20 mouse cellular contexts compared by ENCODE assay signal in the genomic region with DNA sequence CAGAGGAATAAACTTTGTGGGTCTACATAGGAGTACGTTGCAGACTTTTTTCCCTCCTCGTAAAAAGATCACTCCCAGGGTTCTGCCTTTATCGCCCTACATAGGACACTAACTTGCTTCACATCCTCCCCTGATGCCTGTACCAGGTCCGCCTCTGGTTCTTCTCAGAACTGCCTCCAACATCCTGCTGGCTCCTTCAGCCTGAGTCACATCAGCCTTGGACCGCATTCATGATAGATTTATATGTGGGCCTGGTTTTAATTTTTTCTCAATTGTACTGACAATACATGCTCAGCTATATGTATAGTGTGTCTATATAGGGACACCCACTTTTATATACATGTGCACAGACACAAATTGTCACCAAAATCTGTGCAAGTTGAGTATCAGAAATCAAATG. TPM values are rescaled to one million over a fixed set of nuclear protein-coding genes. Genes with fewer than 3 reads are reported as not detected.
A peak's percentile ranks its signal among the peaks of the same experiment; 100 is the strongest.
DNase-seq lines count a peak whose midpoint lies in the region; ATAC-seq and TF ChIP-seq lines count a peak whose summit lies in the region.
"Had no signal": no experiment of that assay in that cellular context is flagged by ENCODE, and none has a peak within 500 bp of the region (broad histone marks: within the 10 kb centered on the region; RNA-seq: fewer than 3 reads in every experiment).

No protein-coding gene starts in this region.

- no peak overlapping the region for H3K4me2 ChIP-seq in midbrain, embryonic 11.5 days
- H3K4me2 ChIP-seq in midbrain, embryonic 16.5 days (ENCODE audit: low read length), result no peak overlapping the region
- H3K4me2 ChIP-seq in limb, embryonic 15.5 days, result no peak overlapping the region
- H3K4me2 ChIP-seq: liver, embryonic 13.5 days; midbrain, embryonic 13.5 days had no signal

- H3K27me3 ChIP-seq in midbrain, embryonic 11.5 days (ENCODE audit: control insufficient read depth, insufficient read depth, low read length), result no peaks in the 10 kb centered on the region
- no peaks in the 10 kb centered on the region for H3K27me3 ChIP-seq in midbrain, embryonic 16.5 days (ENCODE audit: control insufficient read depth, insufficient read depth, low read depth, low read length)
- H3K27me3 ChIP-seq in limb, embryonic 10.5 days (ENCODE audit: low read depth, poor library complexity, severe bottlenecking), result no peaks in the 10 kb centered on the region
- 0 out of 2 replicates have a peak, but pooled peaks cover 6% of the 10 kb centered on the region for H3K27me3 ChIP-seq in limb, embryonic 15.5 days
- H3K27me3 ChIP-seq: liver, embryonic 13.5 days; midbrain, embryonic 13.5 days had no signal

- 83% methylated on average over 5 of the region's 5 CpGs for WGBS in midbrain, embryonic 11.5 days
- WGBS in midbrain, embryonic 16.5 days, result 85% methylated on average over 5 of the region's 5 CpGs
- WGBS in limb, embryonic 10.5 days, result 70% methylated on average over 5 of the region's 5 CpGs
- 35% methylated on average over 5 of the region's 5 CpGs for WGBS in limb, embryonic 15.5 days

- no peaks in the 10 kb centered on the region for H3K36me3 ChIP-seq in midbrain, embryonic 11.5 days (ENCODE audit: control insufficient read depth, insufficient read depth, low read length)
- no peaks in the 10 kb centered on the region for H3K36me3 ChIP-seq in midbrain, embryonic 16.5 days (ENCODE audit: control insufficient read depth, insufficient read depth, low read length)
- H3K36me3 ChIP-seq in limb, embryonic 10.5 days, result no peaks in the 10 kb centered on the region
- no peaks in the 10 kb centered on the region; the same call in 1 of the 2 replicates for H3K36me3 ChIP-seq in limb, embryonic 15.5 days
- H3K36me3 ChIP-seq: liver, embryonic 13.5 days; midbrain, embryonic 13.5 days had no signal

- H3K4me3 ChIP-seq in gastrocnemius, adult 2 months, result no peak overlapping the region
- H3K4me3 ChIP-seq in midbrain, embryonic 11.5 days (ENCODE audit: low read depth, low read length), result no peak overlapping the region
- H3K4me3 ChIP-seq in midbrain, embryonic 16.5 days (ENCODE audit: low read depth, low read length), result no peak overlapping the region
- no peak overlapping the region for H3K4me3 ChIP-seq in limb, embryonic 10.5 days
- H3K4me3 ChIP-seq in limb, embryonic 15.5 days, result no peak overlapping the region
- H3K4me3 ChIP-seq: heart, adult 2 months; liver, embryonic 13.5 days; midbrain, embryonic 13.5 days had no signal

- no peak overlapping the region for H3K9ac ChIP-seq in midbrain, embryonic 11.5 days (ENCODE audit: low read length)
- no peak overlapping the region for H3K9ac ChIP-seq in midbrain, embryonic 16.5 days (ENCODE audit: low read depth, low read length)
- no peak overlapping the region for H3K9ac ChIP-seq in limb, embryonic 15.5 days
- H3K9ac ChIP-seq: liver, embryonic 13.5 days had no signal

- intact Hi-C loops in gastrocnemius, adult 2 months (cut with DNase I), result no loop called here
- intact Hi-C loops in gastrocnemius, postnatal 36 days (cut with DNase I), result no loop called here
- intact Hi-C loops in heart, postnatal 14 days (cut with DNase I), result no loop called here

- TF ChIP-seq CTCF in gastrocnemius, adult 2 months (IDR thresholded peaks at IDR 0.05), result no peak

- no peak for ATAC-seq in midbrain, embryonic 11.5 days (ENCODE audit: low FRiP score)
- ATAC-seq in midbrain, embryonic 16.5 days, result no peak
- peak; percentile 40; the same call in 1 of the 2 replicates for ATAC-seq in limb, embryonic 15.5 days (ENCODE audit: insufficient number of reproducible peaks, low FRiP score, low TSS enrichment, low read depth)
- ATAC-seq: midbrain, embryonic 13.5 days had no signal

- peaks cover 22% of the 10 kb centered on the region for H3K4me1 ChIP-seq in midbrain, embryonic 11.5 days (ENCODE audit: control insufficient read depth, insufficient read depth, low read length)
- H3K4me1 ChIP-seq in midbrain, embryonic 16.5 days (ENCODE audit: control insufficient read depth, insufficient read depth, low read length), result peaks cover 20% of the 10 kb centered on the region; the same call in 1 of the 2 replicates
- peaks cover 69% of the 10 kb centered on the region for H3K4me1 ChIP-seq in limb, embryonic 10.5 days
- H3K4me1 ChIP-seq in limb, embryonic 15.5 days, result peaks cover 58% of the 10 kb centered on the region
- H3K4me1 ChIP-seq: liver, embryonic 13.5 days had no signal

- H3K9me3 ChIP-seq in midbrain, embryonic 11.5 days (ENCODE audit: control insufficient read depth, low read length), result no peaks in the 10 kb centered on the region; the same call in 1 of the 2 replicates
- H3K9me3 ChIP-seq in midbrain, embryonic 16.5 days (replicated peaks; ENCODE audit: control insufficient read depth, low read length, poor library complexity, severe bottlenecking), result no peaks in the 10 kb centered on the region
- H3K9me3 ChIP-seq in limb, embryonic 10.5 days (replicated peaks), result no peaks in the 10 kb centered on the region
- no peaks in the 10 kb centered on the region for H3K9me3 ChIP-seq in limb, embryonic 15.5 days
- H3K9me3 ChIP-seq: liver, embryonic 13.5 days; midbrain, embryonic 13.5 days had no signal

- H3K27ac ChIP-seq in gastrocnemius, adult 2 months, result 0 out of 2 replicates have a peak overlapping the region, but pooled peaks have one; percentile 8
- no peak overlapping the region; the same call in 1 of the 2 replicates for H3K27ac ChIP-seq in midbrain, embryonic 11.5 days (ENCODE audit: low read depth, low read length)
- no peak overlapping the region for H3K27ac ChIP-seq in midbrain, embryonic 16.5 days (ENCODE audit: low read length)
- peak overlapping the region; percentile 31; the same call in 1 of the 2 replicates for H3K27ac ChIP-seq in limb, embryonic 10.5 days
- H3K27ac ChIP-seq in limb, embryonic 15.5 days, result no peak overlapping the region
- H3K27ac ChIP-seq: heart, adult 2 months; liver, embryonic 13.5 days had no signal

- no peak for DNase-seq in gastrocnemius, adult 2 months
- no peak for DNase-seq in gastrocnemius, postnatal 36 days
- peak; percentile 74 for DNase-seq in midbrain, embryonic 11.5 days (ENCODE audit: low spot score, missing footprints)
- DNase-seq in limb, embryonic 10.5 days (ENCODE audit: low spot score), result no peak
- DNase-seq in heart, postnatal 14 days, result no peak
- DNase-seq: cerebellum, adult 9-11 months; gastrocnemius, postnatal 14 days; heart, postnatal 4 days; kidney, postnatal 14 days; left cerebral cortex, postnatal 4 days; liver, embryonic 13.5 days; lung, adult 2 months; lung, postnatal 14 days; thymus, adult 18-20 months; thymus, postnatal 36 days had no signal

RNA-seq across cellular contexts. Expression of gene Tspan18, which starts 14.0 kb away (rescaled TPM):
- 1 to 10 TPM; 1.5 to 2.4 TPM for total RNA-seq in gastrocnemius, adult 2 months (2021)
- total RNA-seq in gastrocnemius, postnatal 36 days (2021), result 1 to 10 TPM; 1.3 to 2.5 TPM
- 47.9 and 48.7 TPM in 2 replicates for polyA plus RNA-seq in midbrain, embryonic 11.5 days (2014; fragmentation: Nextera tagmentation; extraction: Ambion mirVana)
- polyA plus RNA-seq in midbrain, embryonic 16.5 days (2015; fragmentation: Nextera tagmentation; extraction: Ambion mirVana), result 20.1 and 21.2 TPM in 2 replicates
- polyA plus RNA-seq in limb, embryonic 10.5 days (2016; fragmentation: Nextera tagmentation; extraction: Ambion mirVana), result 9.9 and 13.4 TPM in 2 replicates
- 18.8 and 24.0 TPM in 2 replicates for polyA plus RNA-seq in limb, embryonic 15.5 days (2015; fragmentation: Nextera tagmentation; extraction: Ambion mirVana)
- total RNA-seq in heart, postnatal 14 days (2021), result 10 to 100 TPM; 29.9 to 32.7 TPM
- total RNA-seq: megakaryocyte progenitor cell, adult 5-6 weeks had no signal

Comparison
In these comparisons a context has a peak if more than half of its experiments do, and no peak if none do; other contexts are left out.
1. H3K27ac ChIP-seq: peak in gastrocnemius, adult 2 months (single experiment) and limb, embryonic 10.5 days (single experiment); none in midbrain, embryonic 11.5 days (single experiment), midbrain, embryonic 16.5 days (single experiment) and limb, embryonic 15.5 days (single experiment).